Mouse (Mus musculus) c-Kit-positive CD71-positive TER-119-negative erythroid progenitor cells, embryonic 14.5 days (primary cell): Measurements from ENCODE around the gene Insl6.
A peak's percentile ranks its signal among the peaks of the same experiment; 100 is the strongest.

Experiments used
- DNase-seq: peaks from one replicate; pipeline ENCODE4 v3.0.0-alpha.2; 2013; ENCODE audit warnings: low read depth

Insl6 gene

DNA sequence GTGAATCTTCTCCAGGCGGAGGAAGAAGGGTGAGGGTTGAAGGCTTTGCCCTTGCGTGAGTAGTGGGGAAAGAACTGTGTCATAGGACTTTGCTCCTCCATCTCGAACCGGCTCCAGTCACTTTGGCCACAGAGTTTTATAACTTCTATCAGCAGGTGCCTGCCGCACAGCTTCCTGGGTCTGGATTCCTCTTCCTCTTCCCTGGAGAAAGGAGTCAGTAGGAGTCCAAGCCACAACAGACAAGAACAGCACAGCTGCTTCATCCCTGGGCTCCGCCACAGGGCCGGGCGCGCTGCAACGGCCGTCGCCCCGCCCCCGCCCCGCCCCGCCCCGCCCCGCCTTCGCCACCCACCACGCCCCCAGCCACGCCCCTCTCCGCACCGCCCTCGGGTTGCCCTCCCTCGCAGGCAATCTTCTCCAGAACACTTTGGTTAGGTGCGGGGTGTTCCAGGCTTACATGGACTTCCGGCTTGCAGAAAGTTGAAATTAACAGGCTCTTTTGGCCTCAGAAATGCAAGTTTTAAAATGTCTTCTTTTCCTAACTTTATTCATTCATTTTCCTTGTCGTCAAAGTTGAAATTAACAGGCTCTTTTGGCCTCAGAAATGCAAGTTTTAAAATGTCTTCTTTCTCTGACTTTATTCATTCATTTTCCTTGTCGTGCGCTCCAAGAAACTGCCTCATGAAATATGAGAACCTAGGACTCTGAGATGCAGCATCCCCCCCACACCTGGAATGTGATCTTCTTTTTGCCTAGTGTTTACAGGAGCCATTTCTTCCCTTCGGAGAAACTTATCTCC is at the start of gene Insl6:
Gene Insl6, minus strand, starts transcription at position 304 of the 799 bp plus-strand sequence.
- peak; percentile 50 for DNase-seq

DNA sequence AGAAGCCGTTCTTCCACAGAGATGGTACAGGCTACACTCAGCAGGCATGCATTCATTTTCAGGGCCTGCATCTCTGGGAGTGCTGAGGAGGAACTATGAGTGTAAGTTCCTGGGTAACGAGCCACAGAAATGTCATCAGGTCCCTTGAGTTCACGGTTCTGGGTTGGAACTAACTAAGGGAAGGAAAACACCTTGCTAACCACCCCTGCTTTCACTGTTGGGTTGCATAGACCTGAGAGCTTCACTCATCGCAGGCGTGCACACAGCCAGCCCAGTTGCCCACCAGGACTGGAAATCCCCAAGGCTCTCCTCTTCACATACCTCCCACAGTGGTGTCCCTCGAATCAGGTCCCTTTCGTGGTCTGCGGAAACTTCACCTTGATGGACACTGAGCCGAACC is 49.8 kb upstream of the Insl6 start:
- no peak for DNase-seq

DNA sequence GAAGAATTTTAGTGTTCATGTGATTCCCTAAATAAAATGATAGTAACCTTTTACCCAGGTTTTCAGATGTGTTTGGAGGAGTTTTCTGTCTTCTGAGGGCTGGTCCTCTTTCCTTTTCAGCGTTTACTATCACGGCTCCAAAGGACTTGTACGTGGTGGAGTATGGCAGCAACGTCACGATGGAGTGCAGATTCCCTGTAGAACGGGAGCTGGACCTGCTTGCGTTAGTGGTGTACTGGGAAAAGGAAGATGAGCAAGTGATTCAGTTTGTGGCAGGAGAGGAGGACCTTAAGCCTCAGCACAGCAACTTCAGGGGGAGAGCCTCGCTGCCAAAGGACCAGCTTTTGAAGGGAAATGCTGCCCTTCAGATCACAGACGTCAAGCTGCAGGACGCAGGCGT is 48.3 kb upstream of the Insl6 start:
- no peak for DNase-seq

DNA sequence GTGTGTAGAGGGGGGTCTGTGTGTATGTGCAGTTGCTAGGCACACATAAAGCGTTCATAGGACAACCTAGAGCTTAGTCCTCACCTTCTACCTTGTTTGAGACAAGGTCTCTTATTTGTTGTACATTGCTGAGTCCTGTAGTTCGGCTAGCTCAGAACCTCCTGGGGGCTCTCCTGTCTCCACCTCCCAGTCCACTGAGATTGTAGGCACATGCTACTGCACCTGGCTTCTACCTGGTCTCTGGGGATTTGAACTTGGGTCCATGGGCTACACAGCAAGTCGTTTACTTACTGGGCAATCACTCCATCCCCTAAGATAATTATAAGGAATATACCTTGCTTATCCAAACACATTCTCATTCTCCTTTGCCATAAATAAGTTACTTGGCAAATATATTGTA is 47.5 kb upstream of the Insl6 start:
- no peak for DNase-seq

DNA sequence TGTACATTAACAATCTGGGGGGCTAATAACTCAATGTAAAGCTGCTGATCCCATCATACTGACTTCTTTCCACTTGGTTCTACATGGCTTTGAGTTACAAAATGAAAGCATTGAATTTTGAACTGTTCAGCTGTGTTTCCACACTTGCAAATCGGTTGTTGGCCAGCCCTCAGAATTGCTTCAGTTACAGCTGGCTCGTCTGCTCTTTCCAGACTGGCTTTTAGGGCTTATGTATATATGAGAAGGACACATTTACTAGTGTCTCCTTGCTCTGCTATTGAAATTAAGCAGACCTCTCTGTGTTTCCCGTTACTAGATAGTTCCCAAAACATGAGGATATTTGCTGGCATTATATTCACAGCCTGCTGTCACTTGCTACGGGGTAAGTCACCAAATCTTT is 47.0 kb upstream of the Insl6 start:
- DNase-seq = no peak

DNA sequence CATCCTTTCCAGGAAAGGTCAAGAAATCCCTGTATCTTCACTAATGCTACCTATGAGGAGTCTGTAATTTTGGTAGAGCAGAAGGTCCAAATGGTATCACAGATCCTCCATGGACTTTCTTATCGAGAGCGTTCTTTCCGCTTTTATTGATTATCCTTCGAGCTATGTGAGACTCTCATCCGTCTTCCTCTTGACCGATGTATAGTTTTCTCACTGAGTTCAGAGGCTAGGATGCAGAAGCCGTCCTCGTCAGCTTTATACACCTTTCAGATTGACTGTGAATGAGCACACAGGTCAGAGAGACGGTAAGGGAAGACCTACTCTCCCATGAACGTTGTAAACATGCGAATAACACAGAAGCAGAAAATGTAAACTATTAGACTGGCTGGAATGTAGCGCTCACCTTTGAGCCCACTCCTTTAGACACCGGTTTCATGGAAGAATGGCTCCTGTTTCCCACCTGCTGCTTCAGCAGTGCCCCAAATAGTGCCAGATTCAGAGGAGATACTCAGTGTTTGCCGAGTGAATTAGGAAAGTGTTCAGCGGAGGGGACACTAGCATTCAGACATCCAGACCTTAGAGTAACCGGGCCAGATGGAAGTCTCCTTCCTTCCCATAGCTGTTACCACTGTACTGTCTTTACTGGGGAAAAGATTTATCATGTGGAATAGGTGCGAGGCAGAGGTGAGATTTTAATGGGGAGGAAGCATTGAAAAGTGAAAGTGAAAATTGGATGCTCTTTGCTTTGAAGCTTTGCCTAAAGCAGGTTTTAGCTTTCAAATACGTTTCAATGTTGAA is 46.3 kb upstream of the Insl6 start:
- DNase-seq = no peak

DNA sequence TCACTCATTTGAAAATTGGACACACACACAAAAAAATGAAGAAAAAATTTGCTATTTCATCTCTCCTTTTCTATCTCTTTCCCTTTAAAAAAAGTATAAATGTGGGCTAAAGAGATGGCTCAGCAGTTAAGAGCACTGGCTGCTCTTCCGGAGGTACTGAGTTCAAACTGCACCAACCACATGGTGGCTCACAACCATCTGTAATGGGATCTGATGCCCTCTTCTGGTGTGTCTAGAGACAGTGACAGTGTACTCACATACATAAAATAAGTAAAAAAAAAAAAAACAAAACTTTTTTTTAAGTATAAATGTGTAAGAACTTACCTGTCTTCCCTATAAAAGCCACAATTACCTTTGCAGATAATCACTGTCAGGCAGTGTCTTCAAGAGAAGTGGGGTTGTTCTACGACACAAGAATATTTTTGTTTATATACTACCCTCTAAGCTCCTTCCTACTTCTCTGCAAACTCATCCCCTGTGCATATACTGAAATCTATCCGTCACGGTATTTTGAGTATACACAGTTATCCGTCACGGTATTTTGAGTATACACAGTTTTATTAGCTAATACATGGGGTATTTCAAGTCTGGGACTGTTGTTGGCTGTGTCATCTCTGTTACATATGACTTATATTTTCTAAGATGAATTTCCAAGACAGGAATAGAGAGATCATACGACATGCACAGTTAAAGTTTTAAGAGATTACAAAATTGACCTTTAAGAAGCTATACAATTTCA is 45.6 kb upstream of the Insl6 start:
- DNase-seq = no peak

DNA sequence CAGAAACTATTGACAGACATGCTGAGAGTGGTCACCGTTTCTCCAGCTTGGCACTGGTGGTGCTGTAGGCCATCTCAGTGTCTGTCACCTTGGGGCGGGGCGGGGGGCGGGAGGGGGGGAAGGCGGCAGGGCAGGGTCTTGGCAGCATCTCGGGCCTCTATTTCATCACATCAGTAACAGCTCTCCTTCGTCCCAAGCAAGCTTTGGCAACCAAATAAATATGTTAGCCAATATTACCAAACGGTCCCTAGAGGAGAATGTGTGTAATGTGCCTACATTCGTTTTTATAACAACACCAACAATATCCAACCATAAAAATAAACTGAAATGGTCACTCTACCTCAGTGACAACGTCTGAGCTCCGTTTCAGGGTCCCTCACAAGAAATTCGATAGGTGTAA is 45.0 kb upstream of the Insl6 start:
- DNase-seq = no peak

DNA sequence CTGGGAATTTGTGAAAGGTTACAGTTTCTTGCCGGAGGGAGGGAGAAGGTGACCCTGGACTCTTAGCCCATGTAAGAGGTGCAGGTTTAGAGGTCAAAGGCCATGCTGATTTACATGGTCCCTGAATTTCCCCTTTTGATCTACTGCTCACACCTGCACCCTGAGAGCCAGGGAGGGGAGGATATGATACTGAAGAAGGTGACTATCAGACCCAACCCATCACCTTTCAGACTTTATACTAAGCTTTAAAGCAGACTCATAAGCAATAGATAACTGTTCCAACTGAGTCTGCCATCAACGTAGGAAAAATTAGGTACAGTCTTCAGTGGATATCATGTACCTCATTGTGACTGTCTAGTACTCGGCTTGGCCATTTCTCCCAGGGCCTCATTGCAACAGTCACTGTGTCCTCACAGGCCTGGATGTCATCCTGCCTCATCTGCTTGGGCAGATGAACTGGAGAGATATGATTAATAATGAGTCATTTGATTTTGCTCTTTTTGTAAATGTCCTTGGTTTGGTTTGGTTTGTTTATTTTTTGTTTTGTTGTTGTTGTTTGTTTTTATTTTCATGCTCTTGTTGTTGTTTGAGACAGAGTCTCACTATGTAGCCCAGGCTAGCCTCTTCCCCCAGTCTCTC is 43.6 kb upstream of the Insl6 start:
- no peak for DNase-seq

DNA sequence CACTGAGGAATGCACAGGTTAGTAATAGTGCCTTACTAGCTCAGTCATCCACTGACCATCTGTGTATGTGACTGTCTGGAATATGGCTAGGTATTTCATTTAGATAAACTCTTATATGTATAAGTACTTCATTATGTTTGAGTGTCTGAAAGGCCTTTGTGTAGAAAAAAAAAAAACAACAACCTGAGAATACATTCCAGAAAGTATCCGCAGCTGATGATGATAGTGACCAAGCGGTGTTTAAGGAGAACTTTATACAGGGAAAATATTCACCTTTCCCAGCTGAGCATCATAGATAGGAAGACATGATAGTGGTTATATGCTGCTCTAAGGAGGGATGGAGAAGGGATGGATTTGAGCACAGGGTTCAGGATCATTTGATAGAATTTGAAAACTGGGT is 42.9 kb upstream of the Insl6 start:
- DNase-seq = no peak

DNA sequence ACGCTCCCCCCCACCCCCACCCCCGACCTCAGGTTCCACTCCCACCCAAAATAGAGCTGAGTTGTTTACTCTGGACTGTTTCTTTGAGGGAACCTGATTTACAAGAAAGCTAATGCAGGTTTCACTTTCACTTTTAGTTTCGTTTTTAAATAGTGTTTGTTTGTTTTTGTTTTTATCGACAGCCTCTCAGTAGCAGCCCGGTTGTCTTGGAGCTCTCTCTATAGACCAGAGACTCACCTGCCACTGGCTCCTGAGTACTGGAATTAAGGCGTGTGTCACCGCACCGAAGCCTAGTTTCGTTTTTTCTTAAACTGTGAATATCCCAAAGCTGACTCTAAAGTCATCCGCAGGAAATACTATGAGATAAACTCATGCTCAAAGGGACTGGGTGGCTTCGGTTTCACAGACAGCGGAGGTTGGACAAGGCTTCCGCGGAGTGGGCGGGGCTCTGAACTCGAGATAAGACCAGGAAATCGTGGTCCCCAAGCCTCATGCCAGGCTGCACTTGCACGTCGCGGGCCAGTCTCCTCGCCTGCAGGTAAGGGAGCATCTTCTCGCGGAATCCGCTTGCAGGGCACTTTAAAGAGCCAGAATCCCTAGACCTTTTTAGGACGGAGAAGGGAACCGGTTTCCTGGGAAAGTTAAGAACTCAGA is 41.9 kb upstream of the Insl6 start, which contains the start of the genes Plgrkt and Cd274:
Gene Plgrkt, minus strand, starts transcription at position 422 of the 654 bp plus-strand sequence.
Gene Cd274, plus strand, starts transcription at position 487 of the 654 bp plus-strand sequence.
- DNase-seq = peak; percentile 90

DNA sequence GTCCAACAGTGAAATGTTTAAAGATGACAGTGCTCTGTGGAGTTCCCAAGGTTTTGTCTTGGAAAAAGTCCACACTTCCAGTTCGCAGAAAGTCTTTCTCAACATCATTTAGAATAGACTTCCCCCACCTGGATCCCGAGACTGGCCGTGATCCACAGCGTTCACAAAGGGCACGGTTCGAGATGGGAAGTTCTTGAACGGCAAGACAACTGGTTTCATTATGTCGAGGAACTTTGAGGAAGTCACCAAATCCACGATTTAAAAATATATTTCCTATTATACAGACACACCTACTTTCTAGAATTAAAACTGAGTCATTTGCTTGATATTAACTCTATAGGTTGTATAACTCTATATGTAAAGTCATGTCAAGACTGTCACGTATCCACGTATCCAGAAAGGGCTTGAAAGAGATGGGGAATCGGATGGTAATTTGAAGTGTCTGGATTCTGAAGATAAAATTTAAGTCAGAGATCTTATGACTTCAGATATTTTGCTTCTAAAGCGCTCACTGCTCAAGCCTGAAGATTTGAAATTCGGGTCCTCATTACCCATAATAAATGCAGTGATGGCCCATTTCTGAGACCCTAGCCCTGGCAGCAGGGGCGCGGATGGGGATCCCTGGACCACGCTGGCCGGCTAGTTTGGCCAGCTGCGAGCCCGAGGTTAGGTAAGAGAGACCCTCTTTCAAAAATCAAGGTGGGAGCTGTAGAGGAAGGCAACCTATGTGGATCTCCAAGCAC is 41.2 kb upstream of the Insl6 start:
- DNase-seq = no peak

DNA sequence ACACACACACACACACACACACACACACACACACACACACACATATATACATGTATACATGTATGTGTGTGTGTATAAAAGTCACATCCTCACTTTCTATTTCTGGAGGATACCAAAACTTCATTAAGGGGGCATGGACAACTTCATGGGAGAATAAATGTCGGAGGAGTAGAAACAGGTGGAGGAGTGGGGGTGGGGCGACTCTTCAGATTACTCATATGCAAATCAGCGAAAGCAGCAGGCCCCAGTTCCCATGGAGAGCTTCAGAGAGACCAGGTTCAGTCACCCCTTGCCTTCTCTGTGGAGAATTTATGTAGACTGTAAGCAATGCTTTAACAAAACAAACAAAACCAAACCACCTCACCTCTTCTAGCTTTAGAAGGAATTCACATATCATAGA is 39.9 kb upstream of the Insl6 start:
- no peak for DNase-seq

DNA sequence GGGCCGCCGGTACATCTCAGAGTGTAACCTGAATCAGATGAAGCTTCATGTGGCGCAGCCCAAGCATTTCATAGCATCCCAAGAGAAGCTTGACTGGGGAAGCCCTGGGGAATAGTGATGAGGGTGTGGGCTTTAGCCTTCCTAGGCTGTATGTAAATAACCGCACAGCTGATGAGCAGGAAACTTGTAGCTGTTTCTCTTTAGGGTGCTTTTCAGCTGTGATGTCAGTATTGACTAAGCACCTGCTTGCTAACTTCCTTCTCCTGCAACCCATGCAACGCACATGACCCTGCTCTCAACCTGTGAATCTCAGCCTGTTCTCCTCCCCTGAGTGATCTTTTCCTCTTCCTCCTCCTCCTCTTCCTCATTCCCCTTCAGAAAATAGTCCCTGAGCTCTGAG is 38.9 kb upstream of the Insl6 start:
- DNase-seq = no peak

DNA sequence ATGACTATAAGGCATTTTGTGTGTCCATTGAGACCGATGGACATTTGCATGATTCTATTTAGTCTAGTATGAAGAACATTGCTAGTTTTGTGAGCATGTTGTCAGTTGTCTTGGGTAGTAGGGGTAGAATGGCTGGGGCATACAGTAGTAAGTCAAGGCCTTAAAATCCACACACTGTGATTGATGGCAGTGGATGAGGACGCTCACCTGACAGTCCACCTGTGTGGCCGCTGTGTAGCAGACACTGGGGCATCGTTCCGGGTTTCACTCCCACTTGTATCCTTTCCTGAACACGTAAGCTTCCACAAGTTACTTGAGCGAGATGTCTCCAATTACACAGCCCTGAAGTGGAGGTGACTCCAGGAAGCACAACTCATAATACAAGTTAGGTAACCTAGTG is 38.4 kb upstream of the Insl6 start:
- DNase-seq = no peak

DNA sequence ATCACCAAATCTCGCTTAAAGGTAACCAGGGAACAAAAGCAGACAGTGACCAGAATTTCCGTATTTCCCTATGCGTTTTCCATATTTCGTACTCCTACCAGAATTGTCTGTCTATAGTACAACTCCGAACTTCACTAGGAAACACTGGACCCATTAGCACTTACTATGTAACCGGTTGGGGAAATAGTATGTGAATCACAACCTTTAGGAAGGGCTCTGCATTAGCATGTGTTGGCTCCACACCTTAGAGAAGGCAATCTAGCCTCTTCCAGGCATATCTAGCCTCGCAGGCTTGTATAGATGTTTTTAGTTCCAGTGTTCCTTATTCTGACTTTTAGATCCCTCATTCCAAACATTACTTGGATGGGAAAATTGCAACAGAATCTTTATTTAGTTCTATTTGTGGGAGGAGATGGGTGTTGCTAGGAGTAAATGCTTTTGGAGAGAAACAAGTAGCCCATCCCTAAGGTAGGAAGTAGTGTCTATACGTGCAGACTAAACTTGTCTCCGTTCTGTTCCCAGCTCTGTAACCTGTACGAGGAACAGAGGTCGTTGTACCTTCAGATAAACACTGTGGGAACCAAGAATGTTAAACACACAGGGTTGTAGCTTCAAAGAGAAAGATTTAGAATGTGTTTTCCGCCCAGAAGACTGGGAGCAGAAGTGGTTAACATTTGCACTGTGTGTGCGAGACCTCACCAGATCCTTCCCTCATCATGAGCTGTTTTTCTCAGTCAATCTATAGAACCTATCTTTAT is 37.2 kb upstream of the Insl6 start:
- DNase-seq = no peak

DNA sequence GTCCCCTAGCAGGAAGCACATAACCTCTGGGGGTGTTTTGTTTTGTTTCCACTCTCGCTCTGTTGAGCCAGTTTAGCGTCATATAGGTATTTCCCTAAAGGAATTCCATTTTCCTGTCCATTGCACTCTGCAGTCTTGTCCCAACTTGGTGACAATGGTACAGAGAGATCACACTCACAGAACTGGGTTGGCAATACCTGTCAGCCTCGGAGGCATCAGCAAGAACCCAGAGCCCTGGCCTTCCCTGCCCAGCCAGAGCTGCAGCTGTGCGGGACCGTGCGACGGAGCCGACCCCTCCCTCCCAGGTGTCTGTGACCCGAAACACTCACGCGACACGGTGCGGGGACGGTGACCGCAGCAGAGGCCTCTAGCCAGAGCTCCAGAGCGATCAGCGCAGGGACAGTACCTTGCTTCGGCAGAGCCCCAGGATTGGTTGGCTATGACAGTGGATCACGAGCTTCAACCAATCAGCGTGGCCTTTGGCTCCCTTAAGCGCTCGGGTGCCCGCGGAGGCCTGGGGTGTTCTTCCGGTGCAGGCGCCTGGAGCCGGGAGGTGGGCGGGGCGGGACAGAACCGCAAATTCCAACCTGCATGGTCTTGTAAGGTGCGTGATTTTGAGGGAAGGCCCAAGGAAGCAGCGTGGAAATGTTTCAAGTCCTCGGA is 36.4 kb upstream of the Insl6 start:
- DNase-seq = peak; percentile 94

DNA sequence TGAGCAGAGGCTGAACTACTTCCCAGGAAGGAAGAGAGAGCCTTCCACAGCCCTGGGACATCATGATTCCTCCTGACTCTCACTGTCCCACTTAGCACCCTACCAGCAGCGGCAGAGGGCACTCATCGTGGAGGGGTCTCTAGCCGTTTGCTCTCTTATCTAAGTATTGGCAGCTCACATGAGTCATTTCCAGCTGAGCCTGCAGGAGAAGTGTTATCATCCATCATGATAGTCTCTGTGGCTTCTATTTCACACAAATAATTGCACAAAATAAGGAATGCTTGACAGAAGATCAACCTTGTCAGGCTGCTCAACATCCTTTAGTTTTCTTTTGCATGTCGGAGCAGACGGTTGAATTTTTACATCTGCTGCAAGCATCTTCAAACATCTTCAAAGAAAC is 35.1 kb upstream of the Insl6 start:
- no peak for DNase-seq

DNA sequence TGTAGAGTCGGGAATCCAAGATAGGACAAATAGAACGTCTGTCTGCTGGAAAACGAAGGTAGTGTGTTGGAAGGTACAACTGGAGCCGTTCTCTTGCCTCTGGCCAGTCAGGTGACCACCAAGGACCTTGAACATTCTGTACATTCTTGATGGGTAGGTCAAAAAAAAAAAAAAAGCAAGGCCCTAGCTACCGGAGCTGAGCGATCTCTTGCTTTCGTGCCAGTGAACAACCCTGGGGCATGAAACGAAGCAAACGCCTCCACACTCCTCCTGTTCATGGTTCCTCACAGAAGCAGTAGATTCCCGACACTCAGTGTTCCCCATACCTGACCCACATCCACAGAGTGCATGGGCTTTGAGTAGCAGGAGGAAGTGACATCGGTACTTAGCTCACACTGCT is 31.1 kb upstream of the Insl6 start:
- no peak for DNase-seq
